Mouse (Mus musculus): Measurements from ENCODE around the gene Krtap5-3.
"Not testable (repeated sequence)": the region's sequence is repeated elsewhere in the genome, so short reads cannot be mapped to it uniquely, and the experiment has no call there.

The Krtap5-3 gene

GRCm38 (mm10) chr7:142201064-142201463 is at the start of gene Krtap5-3:
TSS of gene Krtap5-3 (plus strand) at chr7:142201364.
- DNase-seq (ENCODE audit: low spot score in 2 of 2): no peak

GRCm38 (mm10) chr7:142152191-142152590 is 49.0 kb upstream of the Krtap5-3 start:
- no peak for DNase-seq (ENCODE audit: low spot score in 2 of 2)

- no peak for DNase-seq (ENCODE audit: low spot score in 2 of 2)
Measured at GRCm38 (mm10) chr7:142155308-142155707, 45.9 kb upstream of the Krtap5-3 start.

GRCm38 (mm10) chr7:142157013-142157412 is 44.2 kb upstream of the Krtap5-3 start, which contains the start of gene Gm29735:
TSS of gene Gm29735 (minus strand) at chr7:142157113.
- DNase-seq (ENCODE audit: low spot score in 2 of 2): not testable (repeated sequence)

DNA sequence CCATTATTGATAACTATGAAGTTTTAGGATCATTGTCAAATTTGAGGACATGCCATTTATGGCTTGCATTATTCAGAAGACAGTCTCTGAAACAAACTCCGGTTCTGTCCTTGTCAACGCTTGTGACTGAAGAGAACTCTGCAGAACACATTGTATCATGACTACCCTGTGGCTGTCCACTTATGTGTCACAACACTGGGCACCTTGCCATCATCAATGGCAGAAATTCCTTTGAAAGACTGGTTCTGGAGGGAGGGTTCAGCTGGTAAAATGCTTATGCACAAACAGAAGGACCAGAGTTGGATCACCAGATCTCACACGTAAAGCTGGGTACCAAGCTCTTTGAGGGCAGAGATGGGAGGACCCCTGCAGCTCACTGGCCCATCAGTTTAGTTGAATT is 41.8 kb upstream of the Krtap5-3 start:
- no peak for DNase-seq (ENCODE audit: low spot score in 2 of 2)

DNA sequence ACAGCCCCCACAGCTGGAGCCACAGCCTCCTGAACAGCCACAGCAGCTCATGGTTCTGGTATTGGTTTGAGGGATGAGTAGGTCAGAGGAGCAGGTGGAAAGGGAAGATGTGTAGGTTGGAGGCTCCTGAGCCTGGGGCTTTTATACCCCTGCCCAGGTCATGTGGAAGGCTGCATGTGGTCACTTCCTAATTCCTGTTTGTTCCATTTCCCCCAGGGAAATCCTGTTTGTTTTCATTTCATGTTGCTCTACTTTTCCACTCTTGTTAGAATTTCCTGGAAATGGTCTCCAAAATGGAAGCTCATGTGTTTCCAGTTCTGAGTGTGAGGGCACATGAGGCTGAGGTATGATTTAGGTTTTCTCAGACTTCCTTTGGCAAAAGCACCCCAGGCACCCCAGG is 35.5 kb upstream of the Krtap5-3 start, which contains the start of gene Gm4553:
Gene Gm4553, minus strand, starts transcription at position 101 of the 400 bp plus-strand sequence.
- not testable (repeated sequence) for DNase-seq (ENCODE audit: low spot score in 2 of 2)

DNA sequence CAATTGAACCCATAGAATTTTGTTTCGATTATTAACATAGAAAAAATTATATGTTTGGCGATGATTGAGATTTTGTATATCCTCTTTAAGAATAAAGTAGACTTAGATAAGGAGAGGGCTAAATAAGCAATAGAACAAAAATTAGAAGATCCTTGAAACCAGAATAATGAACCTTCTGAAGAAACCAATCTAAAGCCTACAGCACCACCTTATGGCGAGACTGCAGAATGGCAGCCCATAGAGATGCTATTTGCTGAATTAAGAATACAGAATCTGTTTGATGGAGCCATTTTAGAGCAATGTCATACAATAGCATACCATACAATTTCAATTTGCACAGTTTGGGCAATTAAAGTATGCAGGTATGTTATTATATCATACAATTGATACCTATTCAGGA is 31.3 kb upstream of the Krtap5-3 start:
- no peak for DNase-seq (ENCODE audit: low spot score in 2 of 2)

- not testable (repeated sequence) for DNase-seq (ENCODE audit: low spot score in 2 of 2)
Measured at GRCm38 (mm10) chr7:142175905-142176304, 25.3 kb upstream of the Krtap5-3 start, which contains the start of gene Krtap5-2. TSS of gene Krtap5-2 (minus strand) at chr7:142176005.

- no peak for DNase-seq (ENCODE audit: low spot score in 2 of 2)
Measured at GRCm38 (mm10) chr7:142178685-142179084, 22.5 kb upstream of the Krtap5-3 start.

- no peak for DNase-seq (ENCODE audit: low spot score in 2 of 2)
Measured at GRCm38 (mm10) chr7:142181021-142181420, 20.1 kb upstream of the Krtap5-3 start.

DNA sequence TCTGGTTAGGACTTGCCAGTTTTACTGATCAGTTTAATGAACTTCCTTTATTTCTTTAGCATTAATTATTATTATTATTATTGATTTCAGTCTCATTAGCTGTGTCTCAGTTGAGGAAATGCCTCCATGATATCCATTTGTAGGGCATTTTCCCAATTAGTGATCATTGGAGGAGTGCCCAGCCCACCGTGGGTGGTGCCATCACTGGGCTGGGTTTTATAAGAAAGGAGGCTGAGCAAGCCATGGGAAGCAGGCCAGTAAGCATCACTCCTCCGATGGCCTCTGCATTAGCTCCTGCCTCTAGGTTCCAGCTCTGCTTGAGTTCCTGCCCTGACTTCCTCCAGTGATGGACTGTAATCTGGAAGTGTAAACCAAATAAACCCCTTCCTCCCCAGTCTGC is 13.0 kb upstream of the Krtap5-3 start:
- no peak for DNase-seq (ENCODE audit: low spot score in 2 of 2)

DNA sequence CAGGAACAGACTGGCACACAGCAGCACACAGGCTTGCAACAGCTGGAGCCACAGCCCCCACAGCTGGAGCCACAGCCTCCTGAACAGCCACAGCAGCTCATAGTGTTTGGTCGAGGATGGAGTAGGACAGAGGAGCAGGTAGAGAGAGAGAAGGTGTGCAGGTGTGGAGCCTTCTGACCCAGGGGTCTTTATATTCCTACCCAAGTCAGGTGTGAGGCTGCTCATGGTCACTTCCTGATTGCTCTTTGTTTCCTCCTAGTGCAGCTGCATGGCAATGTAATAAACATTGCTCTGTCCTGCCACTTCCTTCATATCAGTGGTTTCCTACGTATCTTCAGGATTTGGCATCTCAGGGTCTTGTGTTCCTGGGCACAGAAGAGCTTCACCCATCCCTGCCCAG is 10.9 kb upstream of the Krtap5-3 start, which contains the start of gene Gm10153:
Gene Gm10153, minus strand, starts transcription at position 101 of the 400 bp plus-strand sequence.
- no peak for DNase-seq (ENCODE audit: low spot score in 2 of 2)

DNA sequence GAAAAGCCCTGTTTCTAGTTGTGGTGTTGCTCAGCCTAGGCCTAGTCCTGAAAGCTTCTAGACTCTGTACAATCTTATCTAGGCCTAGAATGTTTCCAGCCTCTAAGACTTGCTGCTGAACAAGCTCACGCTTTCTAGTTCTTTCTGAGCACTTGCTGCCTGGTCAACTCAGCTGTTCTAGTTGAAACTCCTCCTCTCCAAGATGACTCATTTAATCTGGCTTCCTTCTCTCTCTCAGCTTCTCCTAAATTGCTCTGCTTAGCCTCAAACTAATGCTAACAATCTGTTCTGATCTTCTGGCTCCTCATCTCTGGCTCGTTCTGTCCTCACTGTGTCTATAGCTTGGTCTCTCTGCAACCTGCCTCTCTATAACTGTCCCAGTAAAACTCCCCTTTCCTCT is 2.4 kb upstream of the Krtap5-3 start:
- no peak for DNase-seq (ENCODE audit: low spot score in 2 of 2)

DNA sequence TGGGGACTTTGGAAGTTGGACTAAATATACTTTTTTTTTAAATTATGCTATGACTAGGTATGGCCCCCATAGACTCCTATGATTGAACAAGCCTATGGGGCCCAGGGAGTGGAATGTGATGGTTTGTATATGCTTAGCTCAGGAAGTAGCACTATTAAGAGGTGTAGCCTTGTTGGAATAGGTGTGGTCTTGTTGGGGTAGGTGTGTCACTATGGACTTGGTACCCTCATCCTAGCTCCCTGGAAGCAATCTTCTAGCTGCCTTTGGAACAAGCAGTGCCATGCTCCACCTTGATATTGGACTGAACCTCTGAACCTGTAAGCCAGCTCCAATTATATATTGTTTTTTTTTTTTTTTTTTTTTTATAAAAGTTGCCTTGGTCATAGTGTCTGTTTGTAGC is 4.3 kb downstream of the Krtap5-3 start:
- DNase-seq (ENCODE audit: low spot score in 2 of 2): no peak

DNA sequence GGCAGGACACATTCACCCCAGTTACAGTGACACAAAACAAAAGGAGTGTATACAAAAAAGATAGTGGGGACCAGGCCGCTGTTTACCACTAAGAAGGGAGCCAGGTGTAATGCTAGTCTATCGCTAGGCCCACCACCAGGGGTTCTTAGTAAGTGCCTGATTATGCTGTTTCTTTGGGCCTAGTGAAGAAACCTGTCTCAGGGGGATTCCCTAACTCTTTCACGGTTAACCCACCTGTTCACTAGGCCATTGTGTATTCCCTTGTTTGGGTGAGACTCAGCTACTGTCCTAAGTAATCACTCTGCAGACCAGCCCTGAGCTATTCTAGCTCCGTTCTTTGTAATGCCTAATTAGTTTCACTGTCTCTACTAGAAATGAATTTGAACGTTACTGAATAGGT is 5.7 kb downstream of the Krtap5-3 start:
- DNase-seq (ENCODE audit: low spot score in 2 of 2): not testable (repeated sequence)

DNA sequence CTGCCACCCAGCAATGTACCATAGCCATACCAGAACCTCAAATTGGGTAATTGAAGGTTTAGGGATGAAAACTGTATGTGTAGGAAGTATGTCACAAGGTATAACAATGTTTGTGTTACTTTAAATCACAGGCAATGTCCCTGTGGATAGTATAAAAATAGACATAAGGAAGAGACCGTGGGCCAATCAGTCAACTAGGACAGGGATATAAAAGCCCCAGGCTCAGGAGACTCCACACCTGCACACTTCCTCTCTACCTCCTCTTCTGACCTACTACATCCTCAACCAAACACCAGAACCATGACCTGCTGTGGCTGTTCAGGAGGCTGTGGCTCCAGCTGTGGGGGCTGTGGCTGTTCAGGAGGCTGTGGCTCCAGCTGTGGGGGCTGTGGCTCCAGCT is 10.4 kb downstream of the Krtap5-3 start, which contains the start of gene Gm7579:
Gene Gm7579, plus strand, starts transcription at position 301 of the 400 bp plus-strand sequence.
- DNase-seq (ENCODE audit: low spot score in 2 of 2): no peak

- DNase-seq (ENCODE audit: low spot score in 2 of 2): not testable (repeated sequence)
Measured at GRCm38 (mm10) chr7:142212136-142212535, 11.0 kb downstream of the Krtap5-3 start.

DNA sequence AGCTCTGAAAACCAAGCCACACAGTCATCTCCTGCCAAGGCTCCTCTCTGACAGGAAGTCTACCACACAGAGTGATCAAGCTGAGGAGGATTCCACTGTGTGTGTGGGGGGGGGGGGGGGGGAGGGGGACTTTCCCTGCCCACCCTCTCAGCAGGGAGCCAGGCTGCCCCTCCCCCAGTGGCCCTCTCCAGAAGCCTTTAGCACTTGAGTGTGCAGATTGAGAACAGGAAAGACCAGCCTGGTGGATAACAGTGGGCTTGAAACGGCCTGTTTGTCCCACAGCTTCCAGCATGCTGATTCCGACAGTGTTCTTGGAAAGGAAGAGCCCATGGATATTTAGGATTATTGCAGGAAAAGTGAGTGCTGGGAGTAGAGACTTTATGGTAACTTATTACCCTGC is 23.4 kb downstream of the Krtap5-3 start:
- DNase-seq (ENCODE audit: low spot score in 2 of 2): no peak

GRCm38 (mm10) chr7:142229871-142230270 is 28.7 kb downstream of the Krtap5-3 start, which contains the start of gene Krtap5-5:
TSS of gene Krtap5-5 (minus strand) at chr7:142229971.
- not testable (repeated sequence) for DNase-seq (ENCODE audit: low spot score in 2 of 2)

GRCm38 (mm10) chr7:142231540-142231939 is 30.4 kb downstream of the Krtap5-3 start:
- no peak for DNase-seq (ENCODE audit: low spot score in 2 of 2)

DNA sequence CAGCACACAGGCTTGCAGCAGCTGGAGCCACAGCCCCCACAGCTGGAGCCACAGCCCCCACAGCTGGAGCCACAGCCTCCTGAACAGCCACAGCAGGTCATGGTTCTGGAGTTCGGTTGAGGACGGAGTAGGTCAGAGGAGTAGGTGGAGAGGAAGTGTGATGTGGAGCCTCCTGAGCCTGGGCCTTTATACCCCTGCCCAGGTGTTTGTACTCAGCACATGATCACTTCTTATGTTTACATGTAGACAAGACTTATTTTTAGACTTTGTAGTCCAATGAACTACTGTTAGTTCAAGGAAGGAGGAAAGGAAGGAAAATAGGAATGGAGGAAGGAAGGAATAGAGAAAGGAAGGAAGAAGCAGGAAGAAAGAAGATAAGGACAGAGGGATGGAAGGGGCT is 39.8 kb downstream of the Krtap5-3 start, which contains the start of gene Gm40460:
Gene Gm40460, minus strand, starts transcription at position 101 of the 400 bp plus-strand sequence.
- DNase-seq (ENCODE audit: low spot score in 2 of 2): no peak

DNA sequence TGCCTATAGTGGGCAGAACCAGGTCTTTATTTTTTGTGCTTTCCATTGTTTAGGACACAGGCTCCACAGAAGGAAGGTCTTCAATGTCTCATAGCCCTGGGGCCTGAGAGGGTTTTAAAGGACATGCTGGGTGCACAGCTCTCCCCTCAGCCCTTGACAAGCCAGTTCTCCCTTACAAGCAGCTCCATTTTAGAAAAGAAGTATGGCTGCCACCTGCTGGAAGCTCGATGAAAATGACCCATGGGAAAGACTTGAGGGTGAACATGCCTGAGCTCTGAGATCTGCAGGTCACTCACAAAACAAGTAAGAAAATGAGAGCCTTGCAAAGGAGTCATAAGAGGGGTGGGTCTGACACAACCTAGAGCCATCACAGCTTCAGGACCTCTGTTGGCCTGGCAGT is 48.7 kb downstream of the Krtap5-3 start:
- peak; percentile 3 to 34 for DNase-seq (ENCODE audit: low spot score in 2 of 2)
